Mouse (Mus musculus) cerebellum, adult 2 months (tissue): ENCODE results near the gene Ctrc.

Experiments used
- CTCF ChIP-seq: fragments of 200-500 bp; IDR thresholded peaks from 2 replicates; pipeline ENCODE4 v1.5.1; 2011; ENCODE audit warnings: low read depth, mild to moderate bottlenecking, control low read depth, low read length, moderate library complexity, borderline replicate concordance; ENCODE audit not compliant: insufficient read depth
- POLR2A ChIP-seq: fragments of 200-500 bp; IDR thresholded peaks from 2 replicates; pipeline ENCODE4 v1.6.1; 2011; ENCODE audit warnings: low read length, control low read depth, borderline replicate concordance; ENCODE audit not compliant: insufficient read depth

GRCm38 (mm10) chr4:141886385-141886968 is 40.3 kb upstream of the Ctrc start:
- TF ChIP-seq CTCF (no peak), POLR2A (no peak)
